Mouse (Mus musculus) lung, postnatal 14 days (tissue): ENCODE results near the gene Ewsr1.

Experiments
- DNase-seq: peaks from one replicate; pipeline ENCODE4 v3.0.0; 2021

Gene Ewsr1

GRCm38 (mm10) chr11:5057064-5057463, 42.0 kb downstream of the Ewsr1 start:
- DNase-seq = no peak

DNA sequence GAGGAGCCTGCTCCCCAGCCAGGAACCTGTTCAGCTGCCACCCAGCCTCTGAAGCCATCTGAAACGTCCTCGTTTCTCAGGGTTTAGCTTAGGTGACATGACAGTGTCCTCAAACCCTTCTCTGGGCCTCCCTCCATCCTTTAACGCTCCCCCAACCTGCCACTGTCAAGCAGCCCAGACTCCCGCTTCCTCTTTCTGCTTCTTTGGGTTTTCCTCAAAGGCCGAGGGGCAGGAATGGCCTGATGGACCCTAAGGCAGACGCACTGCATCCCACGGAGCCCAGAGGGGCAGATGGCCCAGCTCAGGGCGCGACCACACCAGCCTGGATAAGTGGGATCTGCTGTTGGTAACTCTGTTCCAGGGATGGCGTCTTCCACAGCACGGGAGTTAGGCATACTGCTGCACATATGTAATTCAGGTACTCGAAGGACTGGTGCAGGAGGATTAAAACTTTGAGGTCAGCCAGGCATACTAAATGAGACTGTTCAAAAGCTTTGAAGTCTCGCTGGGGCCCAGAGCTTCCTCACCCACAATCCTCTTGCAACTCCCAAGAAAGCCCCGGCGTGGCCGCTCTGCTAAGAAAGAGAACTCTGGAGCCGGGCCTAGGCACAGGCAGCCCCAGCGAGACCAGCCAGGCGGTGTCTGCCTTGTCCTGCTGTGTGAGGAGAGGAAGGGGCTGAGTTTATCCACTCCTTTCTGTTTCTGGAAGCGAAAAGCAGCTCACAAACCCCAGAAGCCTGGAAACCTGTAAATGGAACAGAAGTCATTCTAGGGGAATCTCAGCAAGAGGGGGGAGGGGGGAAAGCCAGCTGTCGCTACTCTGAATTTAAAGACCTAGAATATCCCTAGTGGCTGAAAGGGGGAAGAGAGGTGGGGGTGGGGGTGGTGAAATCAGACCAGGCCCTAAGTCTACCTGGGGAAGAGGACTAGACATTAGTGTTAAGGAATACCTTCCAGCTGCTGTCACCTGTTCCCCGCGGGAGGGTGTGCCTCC, 42.8 kb downstream of the Ewsr1 start:
- no peak for DNase-seq

GRCm38 (mm10) chr11:5054874-5055273, 44.2 kb downstream of the Ewsr1 start:
- DNase-seq = no peak

- no peak for DNase-seq
Measured at GRCm38 (mm10) chr11:5054151-5054550, 44.9 kb downstream of the Ewsr1 start.

GRCm38 (mm10) chr11:5052200-5052854, 46.7 kb downstream of the Ewsr1 start:
- no peak for DNase-seq

DNA sequence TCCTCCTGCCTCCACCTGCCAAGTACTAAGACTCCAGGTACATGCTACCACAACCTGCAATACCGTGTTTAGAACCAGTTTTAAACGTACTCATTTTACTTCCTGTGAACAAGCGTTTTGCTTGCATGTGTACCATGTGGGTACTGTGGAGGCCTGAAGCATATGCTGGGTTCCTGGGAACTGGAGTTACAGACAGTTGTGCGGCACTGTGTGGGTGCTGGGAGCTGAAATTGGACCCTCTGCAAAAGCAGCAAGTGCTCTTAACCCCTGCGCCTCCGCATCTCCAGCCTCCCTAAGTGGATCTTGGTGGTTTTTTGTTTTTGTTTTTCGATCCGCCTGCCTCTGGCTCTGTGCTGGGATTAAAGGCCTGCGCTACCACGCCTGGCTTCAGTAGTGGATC, 47.4 kb downstream of the Ewsr1 start:
- no peak for DNase-seq

DNA sequence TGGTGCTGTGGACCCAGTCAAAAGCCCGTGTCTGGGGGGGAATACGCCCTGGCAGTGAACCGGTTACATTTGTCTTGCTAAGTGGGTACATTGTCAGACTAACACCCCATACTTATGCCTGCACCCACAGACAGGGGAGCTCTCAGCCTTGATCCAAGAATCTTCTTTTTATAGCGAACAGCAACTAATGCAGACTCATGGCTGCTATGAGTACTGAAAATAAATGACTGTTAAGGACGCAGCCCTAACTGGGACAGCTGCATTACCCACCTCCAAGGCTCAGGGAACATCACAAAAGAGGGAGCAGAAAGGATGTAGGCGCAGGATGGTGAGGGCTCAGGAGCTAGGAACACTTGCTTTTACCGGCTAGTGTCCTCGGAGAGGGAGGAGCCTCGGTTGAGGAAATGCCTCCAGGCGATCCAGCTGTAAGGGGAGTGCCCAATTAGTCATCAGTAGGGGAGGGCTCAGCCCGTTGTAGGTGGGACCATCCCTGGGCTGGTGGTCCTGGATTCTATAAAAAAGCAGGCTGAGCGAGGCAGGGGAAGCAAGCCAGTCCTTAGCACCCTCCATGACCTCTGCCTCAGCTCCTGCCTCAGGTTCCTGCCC, 52.6 kb downstream of the Ewsr1 start:
- DNase-seq = no peak

GRCm38 (mm10) chr11:5042645-5043381, 56.3 kb downstream of the Ewsr1 start:
- DNase-seq = no peak

DNA sequence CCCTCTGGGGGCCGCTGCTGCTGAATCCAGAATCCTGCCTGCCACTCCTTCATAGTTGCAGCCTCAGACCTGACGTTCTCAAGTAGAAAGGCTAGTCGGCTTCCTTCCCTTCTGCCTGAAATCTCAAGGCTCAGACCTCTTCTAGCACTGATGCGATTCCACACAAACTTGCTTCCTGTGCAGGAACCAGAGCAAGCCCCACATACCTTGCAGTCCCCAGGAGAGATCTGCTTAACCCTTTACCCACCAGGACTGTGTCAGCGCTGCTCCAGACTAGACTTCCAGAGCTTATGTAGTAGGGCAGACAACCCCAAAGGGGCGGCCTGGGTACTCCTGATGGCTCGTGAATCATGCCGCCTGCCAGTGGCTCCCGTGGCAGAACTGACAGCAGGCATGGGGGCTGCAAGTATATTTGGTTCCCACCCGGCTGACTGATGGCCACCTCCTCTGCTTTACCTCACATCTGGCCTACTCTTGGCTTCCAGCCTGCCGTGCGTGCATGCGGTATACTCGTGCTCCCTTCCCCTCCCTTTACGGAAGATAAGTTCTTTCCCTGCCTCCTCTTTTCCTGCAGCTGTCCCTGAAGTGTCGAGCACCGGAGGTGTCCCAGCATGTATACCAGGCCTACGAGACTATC, 57.8 kb downstream of the Ewsr1 start:
- DNase-seq = no peak

DNA sequence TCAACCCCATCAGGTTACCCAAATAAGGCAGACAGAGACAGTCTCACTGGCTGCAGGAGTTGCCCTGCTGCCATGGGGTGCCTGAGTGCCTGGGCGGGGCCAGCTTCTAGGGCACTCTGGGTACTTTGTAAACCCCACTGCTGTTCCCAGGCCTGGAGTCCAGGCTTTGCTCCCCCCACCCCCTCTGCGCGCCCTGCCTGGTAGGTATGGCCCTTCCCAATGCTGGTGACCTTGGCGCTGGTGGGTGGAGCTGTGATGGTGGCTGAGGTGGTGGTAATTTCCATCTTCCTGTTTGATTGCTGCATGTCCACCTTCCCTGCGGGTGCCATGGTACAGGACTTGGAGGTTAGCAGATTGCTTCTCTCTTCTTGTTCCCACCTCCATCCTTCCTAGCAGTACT, 58.5 kb downstream of the Ewsr1 start:
- no peak for DNase-seq

DNA sequence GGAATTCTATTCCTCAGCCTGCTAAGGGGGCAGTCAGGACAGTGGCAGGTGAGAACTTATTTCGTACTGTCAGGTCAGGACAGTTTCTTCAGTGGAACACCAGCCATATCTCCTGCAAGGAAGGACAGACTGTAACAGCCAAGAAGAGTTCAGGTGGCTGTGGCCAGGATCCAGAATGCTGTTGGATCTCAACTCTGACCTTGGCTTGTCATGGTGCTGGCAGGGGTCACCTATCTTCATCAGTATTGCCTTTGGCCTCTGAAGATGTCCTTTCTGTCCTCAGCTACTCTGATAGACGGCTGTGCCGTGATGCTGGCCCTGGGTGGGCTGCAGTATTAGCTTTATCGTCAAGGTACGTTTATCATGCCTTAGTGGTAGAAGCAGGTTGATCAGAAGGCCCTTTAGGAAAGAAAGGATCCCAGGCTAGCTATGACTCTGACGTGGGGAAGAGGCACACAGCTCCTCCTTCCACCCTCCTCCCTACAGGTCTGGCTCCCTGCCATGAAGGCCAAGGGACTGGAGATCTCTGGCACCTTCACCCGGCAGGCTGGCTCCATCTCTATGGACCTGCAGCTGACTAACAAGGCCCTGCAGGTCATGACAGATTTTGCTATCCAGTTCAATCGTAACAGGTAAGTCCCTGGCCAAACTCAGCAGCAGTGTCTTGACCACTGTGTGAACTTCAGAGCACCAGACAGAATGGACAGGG, 61.8 kb downstream of the Ewsr1 start:
- DNase-seq = no peak

DNA sequence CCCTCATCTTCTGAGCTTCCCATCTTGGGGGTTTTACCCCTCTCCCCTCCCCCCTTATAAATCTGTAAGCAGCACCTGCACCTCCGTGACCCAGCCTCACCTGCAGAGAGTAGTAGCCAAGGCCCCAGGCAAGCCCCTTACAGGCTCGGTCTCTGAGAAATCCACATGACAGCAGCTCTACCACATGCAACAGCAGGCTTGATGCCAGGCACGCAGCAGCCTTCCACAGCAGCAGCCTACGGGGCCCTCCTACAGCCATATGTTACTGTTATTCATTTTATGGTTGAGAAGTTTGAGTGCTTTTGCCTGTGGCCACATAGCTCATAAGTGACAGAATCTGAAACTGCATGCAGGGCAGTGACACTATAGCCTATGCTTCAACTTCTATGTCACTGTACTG, 63.6 kb downstream of the Ewsr1 start:
- no peak for DNase-seq

GRCm38 (mm10) chr11:5033136-5033535, 65.9 kb downstream of the Ewsr1 start:
- DNase-seq = no peak

DNA sequence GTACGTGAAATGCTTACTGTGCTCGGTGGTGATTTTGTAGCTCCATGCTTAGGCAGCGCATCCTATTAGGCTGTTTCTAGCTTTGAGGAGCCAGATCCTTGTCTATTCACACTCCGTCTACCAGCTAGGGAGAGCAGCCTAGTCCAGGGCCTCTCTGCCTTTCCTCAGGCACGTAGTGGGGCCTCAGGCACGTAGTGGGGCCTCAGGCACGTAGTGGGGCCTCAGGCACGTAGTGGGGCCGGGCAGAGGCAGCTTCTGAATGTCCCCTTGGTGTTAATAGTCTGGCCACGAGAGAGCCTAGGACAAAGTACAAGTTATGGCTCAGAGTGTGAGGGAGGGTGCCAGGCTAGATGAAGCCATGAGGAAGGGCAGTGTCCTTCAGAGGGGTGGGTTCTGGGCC, 66.4 kb downstream of the Ewsr1 start:
- DNase-seq = no peak

DNA sequence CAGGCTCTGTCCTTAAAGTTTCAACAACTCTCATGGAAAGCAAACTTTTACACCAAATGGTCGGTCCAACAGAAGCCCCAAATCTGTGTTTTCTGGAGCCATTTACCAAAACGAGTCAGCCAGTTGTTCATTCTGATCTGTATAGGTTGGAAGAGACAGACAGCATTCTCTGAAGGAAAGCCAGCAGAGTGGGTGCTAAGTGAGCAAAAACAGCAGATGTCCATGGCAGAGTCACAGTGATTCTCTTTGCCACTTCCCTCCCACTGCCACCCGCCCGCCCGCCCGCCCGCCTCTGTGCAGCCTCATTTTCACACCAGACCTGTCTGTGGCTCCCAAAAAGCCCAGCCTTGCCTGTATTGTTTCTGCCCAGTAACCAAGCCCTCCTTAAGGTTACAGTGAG, 70.8 kb downstream of the Ewsr1 start:
- DNase-seq = no peak

DNA sequence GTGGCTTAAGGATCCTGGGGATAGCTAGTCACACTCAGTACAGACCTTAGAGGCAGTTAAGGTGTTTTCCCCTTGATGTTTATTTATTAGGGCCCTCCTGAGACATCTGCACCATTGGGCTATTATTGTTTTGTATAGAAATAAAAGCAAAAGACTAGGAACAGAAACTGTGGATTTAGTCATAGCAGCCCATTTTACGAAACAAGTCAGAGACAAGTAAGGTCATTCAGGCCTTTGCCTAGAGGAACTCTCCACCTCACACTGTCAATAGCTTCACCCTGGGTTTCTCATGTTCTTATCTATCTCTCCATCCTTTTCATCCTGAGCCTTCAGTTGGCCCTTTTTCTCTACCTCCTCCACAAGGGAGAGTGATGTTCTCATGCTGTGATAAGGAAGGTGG, 74.0 kb downstream of the Ewsr1 start:
- no peak for DNase-seq
